Mouse (Mus musculus): Measurements from ENCODE around the gene Gm3336. TPM values are rescaled to one million over a fixed set of nuclear protein-coding genes. Genes with fewer than 3 reads are reported as not detected.

Gm3336 gene
- total RNA-seq, 1 experiment = 1.8 TPM

DNA sequence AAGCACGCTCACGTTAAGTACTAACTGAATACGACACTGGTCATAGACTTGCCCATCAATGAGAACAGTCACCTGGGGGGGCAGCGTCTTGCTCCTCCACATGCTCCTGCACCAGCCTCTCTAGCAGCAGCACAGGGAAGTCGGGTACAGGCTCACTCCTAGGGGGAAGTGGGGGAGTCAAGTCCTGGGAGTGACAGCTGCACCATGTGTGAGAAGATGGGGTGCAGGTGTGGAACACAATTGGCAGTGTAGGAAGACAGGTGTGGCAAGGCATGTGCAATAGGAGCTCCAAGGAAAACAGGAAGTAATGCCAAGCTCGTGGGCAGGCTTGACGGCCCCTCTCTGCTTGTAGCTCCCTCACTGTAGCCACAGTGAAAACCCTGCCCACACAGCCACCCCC lies 52.9 kb downstream of the Gm3336 start:
- Histone ChIP-seq H3K27ac (ENCODE audit: insufficient read depth, low read depth, low read length, poor library complexity, severe bottlenecking) (no peak overlapping the region), H3K4me1 (ENCODE audit: control insufficient read depth in 2 of 2, insufficient read depth in 2 of 2, low read length in 2 of 2, poor library complexity in 1 of 2) (peaks cover 2 to 37% of the 10 kb centered on the region in 2 experiments; a peak in 3 of 4 replicates), H3K4me3 (ENCODE audit: insufficient read depth in 1 of 2, low read depth in 1 of 2, low read length in 2 of 2, poor library complexity in 1 of 2, severe bottlenecking in 1 of 2) (no peak overlapping the region), H3K36me3 (ENCODE audit: control insufficient read depth, insufficient read depth, low read length, poor library complexity, severe bottlenecking) (peaks cover 29% of the 10 kb centered on the region; the same call in 1 of the 2 replicates), H3K9me3 (ENCODE audit: control insufficient read depth, insufficient read depth, low read depth, low read length) (no peaks in the 10 kb centered on the region), H3K9ac (ENCODE audit: insufficient read depth, low read depth, low read length, poor library complexity, severe bottlenecking) (no peak overlapping the region)
- TF ChIP-seq ZNF384 (IDR thresholded peaks at IDR 0.05; ENCODE audit: low read depth, low read length) = no peak
- TF ChIP-seq CHD2 (IDR thresholded peaks at IDR 0.05; ENCODE audit: low read depth, low read length) = no peak
- no peak for TF ChIP-seq MAFK (IDR thresholded peaks at IDR 0.05; ENCODE audit: insufficient read depth, low read depth, low read length)
- TF ChIP-seq HCFC1 (IDR thresholded peaks at IDR 0.05; ENCODE audit: borderline replicate concordance, insufficient read depth, low read length) = no peak
- no peak for TF ChIP-seq ZC3H11A (IDR thresholded peaks at IDR 0.05; ENCODE audit: borderline replicate concordance, low read depth, low read length)
- in situ Hi-C loops (cut with MboI; ENCODE audit: low sequenced_read_pairs in 2 of 2, unreplicated experiment in 2 of 2) = no loop called here
- DNase-seq (ENCODE audit: low read depth, low spot score) = no peak

DNA sequence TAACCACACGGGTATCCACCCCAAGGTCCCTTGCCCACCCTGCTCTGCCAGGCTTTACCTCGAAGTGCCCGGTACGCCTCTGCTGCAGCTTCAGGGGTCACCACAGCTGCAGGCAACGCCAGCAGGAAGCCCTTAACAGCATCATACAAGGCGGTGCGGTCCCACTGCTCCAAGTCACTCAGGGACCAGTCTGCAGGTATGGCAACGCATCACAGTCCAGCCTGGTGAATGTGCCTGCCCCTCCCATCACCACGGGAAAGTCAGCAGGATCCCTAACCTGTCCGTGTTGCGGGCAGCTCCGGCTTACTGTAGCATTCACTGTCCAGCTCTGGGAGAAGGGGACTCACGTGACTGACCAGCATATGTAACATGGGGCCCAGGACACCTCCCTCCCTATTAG lies 53.7 kb downstream of the Gm3336 start:
- H3K36me3 ChIP-seq (ENCODE audit: control insufficient read depth, insufficient read depth, low read length, poor library complexity, severe bottlenecking) = peaks cover 29% of the 10 kb centered on the region; the same call in 1 of the 2 replicates
- H3K4me3 ChIP-seq (ENCODE audit: insufficient read depth in 1 of 2, low read depth in 1 of 2, low read length in 2 of 2, poor library complexity in 1 of 2, severe bottlenecking in 1 of 2) = no peak overlapping the region

More for the DNA sequence above, 53.7 kb downstream of the Gm3336 start:
- DNase-seq (ENCODE audit: low read depth, low spot score) = no peak
- Histone ChIP-seq H3K27ac (ENCODE audit: insufficient read depth, low read depth, low read length, poor library complexity, severe bottlenecking) (no peak overlapping the region), H3K4me1 (ENCODE audit: control insufficient read depth in 2 of 2, insufficient read depth in 2 of 2, low read length in 2 of 2, poor library complexity in 1 of 2) (peaks cover 2 to 35% of the 10 kb centered on the region in 2 experiments; a peak in 3 of 4 replicates), H3K9me3 (ENCODE audit: control insufficient read depth, insufficient read depth, low read depth, low read length) (no peaks in the 10 kb centered on the region), H3K9ac (ENCODE audit: insufficient read depth, low read depth, low read length, poor library complexity, severe bottlenecking) (no peak overlapping the region)
- in situ Hi-C loops (cut with MboI; ENCODE audit: low sequenced_read_pairs in 2 of 2, unreplicated experiment in 2 of 2) = no loop called here
- TF ChIP-seq ZC3H11A (IDR thresholded peaks at IDR 0.05; ENCODE audit: borderline replicate concordance, low read depth, low read length) (no peak), HCFC1 (IDR thresholded peaks at IDR 0.05; ENCODE audit: borderline replicate concordance, insufficient read depth, low read length) (no peak), ZNF384 (IDR thresholded peaks at IDR 0.05; ENCODE audit: low read depth, low read length) (no peak), CHD2 (IDR thresholded peaks at IDR 0.05; ENCODE audit: low read depth, low read length) (no peak), MAFK (IDR thresholded peaks at IDR 0.05; ENCODE audit: insufficient read depth, low read depth, low read length) (no peak)

Other genes starting within 250 kb of the Gm3336 start
- gene Klhl26, start 241.6 kb upstream of the Gm3336 start, total RNA-seq (2012; rRNA removed) = 21.4 and 22.8 TPM in 2 replicates
- gene Tmem59l, start 231.2 kb upstream of the Gm3336 start, total RNA-seq (2012; rRNA removed) = 5.3 and 8.0 TPM in 2 replicates
- 17.0 and 29.3 TPM in 2 replicates for gene Crlf1, start 225.4 kb upstream of the Gm3336 start, total RNA-seq (2012; rRNA removed)
- gene Rex1bd, start 211.8 kb upstream of the Gm3336 start, total RNA-seq (2012; rRNA removed) = 125 and 130 TPM in 2 replicates
- 3,214 and 4,257 TPM in 2 replicates for gene Uba52, start 207.7 kb upstream of the Gm3336 start, total RNA-seq (2012; rRNA removed)
- gene Fkbp8, start 190.8 kb upstream of the Gm3336 start, total RNA-seq (2012; rRNA removed) = 252 and 256 TPM in 2 replicates
- gene Kxd1, start 190.6 kb upstream of the Gm3336 start, total RNA-seq (2012; rRNA removed) = 27.9 and 35.3 TPM in 2 replicates
- 15.8 and 16.1 TPM in 2 replicates for gene Ell, start 179.1 kb upstream of the Gm3336 start, total RNA-seq (2012; rRNA removed)
- gene Isyna1, start 124.2 kb upstream of the Gm3336 start, total RNA-seq (2012; rRNA removed) = 161 and 250 TPM in 2 replicates
- 85.5 and 142 TPM in 2 replicates for gene Ssbp4, start 109.7 kb upstream of the Gm3336 start, total RNA-seq (2012; rRNA removed)
- gene Lrrc25, start 102.4 kb upstream of the Gm3336 start, total RNA-seq (2012; rRNA removed) = 0.13 TPM in 1 of 2 replicates, not detected in the other
- 7.0 and 18.8 TPM in 2 replicates for gene Gdf15, start 86.1 kb upstream of the Gm3336 start, total RNA-seq (2012; rRNA removed)
- 15.5 and 21.4 TPM in 2 replicates for gene Pgpep1, start 58.2 kb upstream of the Gm3336 start, total RNA-seq (2012; rRNA removed)
- gene Lsm4, start 45.3 kb upstream of the Gm3336 start, total RNA-seq (2012; rRNA removed) = 171 and 204 TPM in 2 replicates
- gene Jund, start 19.6 kb upstream of the Gm3336 start, total RNA-seq (2012; rRNA removed) = 60.1 TPM in 2 replicates
- gene Iqcn, start 15.1 kb upstream of the Gm3336 start, total RNA-seq (2012; rRNA removed) = 0.09 and 0.16 TPM in 2 replicates
- 1.6 and 4.5 TPM in 2 replicates for gene Pde4c, start 5.2 kb downstream of the Gm3336 start, total RNA-seq (2012; rRNA removed)
- gene Rab3a, start 36.1 kb downstream of the Gm3336 start, total RNA-seq (2012; rRNA removed) = 4.3 and 5.2 TPM in 2 replicates
- gene Mpv17l2, start 42.4 kb downstream of the Gm3336 start, total RNA-seq (2012; rRNA removed) = 49.9 and 58.2 TPM in 2 replicates
- 52.7 and 71.0 TPM in 2 replicates for gene Pik3r2, start 58.2 kb downstream of the Gm3336 start, total RNA-seq (2012; rRNA removed)
- 7.8 and 11.5 TPM in 2 replicates for gene Mast3, start 86.5 kb downstream of the Gm3336 start, total RNA-seq (2012; rRNA removed)
- gene Il12rb1, start 89.9 kb downstream of the Gm3336 start, total RNA-seq (2012; rRNA removed) = 0.69 and 1.2 TPM in 2 replicates
- gene Arrdc2, start 121.2 kb downstream of the Gm3336 start, total RNA-seq (2012; rRNA removed) = 11.4 and 18.8 TPM in 2 replicates
- 3.7 and 6.6 TPM in 2 replicates for gene Kcnn1, start 144.7 kb downstream of the Gm3336 start, total RNA-seq (2012; rRNA removed)
- 52.5 and 82.3 TPM in 2 replicates for gene Ccdc124, start 155.4 kb downstream of the Gm3336 start, total RNA-seq (2012; rRNA removed)
- gene Slc5a5, start 174.2 kb downstream of the Gm3336 start, total RNA-seq (2012; rRNA removed) = 2.5 and 3.4 TPM in 2 replicates
- 2,806 and 2,972 TPM in 2 replicates for gene Rpl18a, start 178.9 kb downstream of the Gm3336 start, total RNA-seq (2012; rRNA removed)
- 53.4 and 60.8 TPM in 2 replicates for gene Map1s, start 187.4 kb downstream of the Gm3336 start, total RNA-seq (2012; rRNA removed)

Measured in ES-E14 (cell line).